Mouse (Mus musculus) spleen, adult 2 months (tissue): ENCODE results near the gene Mff. TPM values are rescaled to one million over a fixed set of nuclear protein-coding genes. Genes with fewer than 3 reads are reported as not detected.
A peak's percentile ranks its signal among the peaks of the same experiment; 100 is the strongest.

ENCODE experiments used
- DNase-seq, 2 experiments: peaks; one replicate each; pipeline versions ENCODE4 v3.0.0 to v3.0.0-alpha.2; 2012 to 2021; ENCODE audit warnings: low spot score in 2 of 2, low read depth in 1 of 2
- H3K27ac ChIP-seq: fragments of 200-500 bp; 2 replicates; pipeline ENCODE4 v1.5.1; 2012; ENCODE audit warnings: low read length, inconsistent platforms; ENCODE audit not compliant: insufficient read depth
- H3K27me3 ChIP-seq: fragments of 200-500 bp; 2 replicates; pipeline ENCODE4 v1.6.1; 2012; ENCODE audit warnings: mild to moderate bottlenecking, moderate library complexity, low read length, inconsistent platforms; ENCODE audit not compliant: control insufficient read depth, insufficient read depth
- H3K36me3 ChIP-seq: fragments of 200-500 bp; 2 replicates; pipeline ENCODE4 v1.6.1; 2012; ENCODE audit warnings: mild to moderate bottlenecking, low read length, inconsistent platforms; ENCODE audit not compliant: control insufficient read depth, insufficient read depth
- H3K4me1 ChIP-seq: fragments of 200-500 bp; 2 replicates; pipeline ENCODE4 v1.6.1; 2011; ENCODE audit warnings: inconsistent platforms; ENCODE audit not compliant: control insufficient read depth, insufficient read depth, insufficient read length
- H3K4me3 ChIP-seq: fragments of 200-500 bp; 2 replicates; pipeline ENCODE4 v1.5.1; 2011; ENCODE audit warnings: mild to moderate bottlenecking, inconsistent platforms; ENCODE audit not compliant: insufficient read depth, insufficient read length; ENCODE audit errors: extremely low read depth
- CTCF ChIP-seq: fragments of 200-500 bp; IDR thresholded peaks from 2 replicates; pipeline ENCODE4 v1.5.1; 2011; ENCODE audit warnings: mild to moderate bottlenecking, inconsistent platforms; ENCODE audit not compliant: insufficient read depth, insufficient read length, insufficient replicate concordance; ENCODE audit errors: extremely low read depth
- POLR2A ChIP-seq: fragments of 200-500 bp; IDR thresholded peaks from 2 replicates; pipeline ENCODE4 v1.6.1; 2011; ENCODE audit warnings: low read depth, low read length, inconsistent platforms
- WGBS: fragments of 180-500 bp; shearing (Covaris S2); methylation state at CpG from one replicate; pipeline ENCODE4 v1.1.7; 2018; 5-methylcytosine and 5-hydroxymethylcytosine counted together
- polyA plus RNA-seq: library from polyadenylated mRNA; depleted of rRNA; stranded (reverse); fragments of >200 nt; gene quantifications from 2 replicates; pipeline ENCODE4 v1.2.3, GENCODE M21; 2012

The Mff gene
- polyA plus RNA-seq, 1 experiment = 34.8 TPM

- no peak overlapping the region for H3K27ac ChIP-seq
- 49% methylated on average over 4 of the region's 4 CpGs for WGBS
Observed at GRCm38 (mm10) chr1:82725875-82726185, 1.1 kb downstream of the Mff start.

GRCm38 (mm10) chr1:82726482-82726881 is 1.8 kb downstream of the Mff start:
- peaks cover 3% of the 10 kb centered on the region; the same call in 1 of the 2 replicates for H3K4me1 ChIP-seq
- H3K27ac ChIP-seq = no peak overlapping the region
- TF ChIP-seq POLR2A (no peak), CTCF (no peak)
- H3K36me3 ChIP-seq = peaks cover 18% of the 10 kb centered on the region
- DNase-seq = no peak
- no peak overlapping the region for H3K4me3 ChIP-seq
- H3K27me3 ChIP-seq = no peaks in the 10 kb centered on the region
- WGBS = 84% methylated on average over 5 of the region's 5 CpGs

More at GRCm38 (mm10) chr1:82725875-82726185, 1.1 kb downstream of the Mff start:
- Histone ChIP-seq H3K27me3 (peaks cover 2% of the 10 kb centered on the region; the same call in 1 of the 2 replicates), H3K4me3 (peak overlapping the region; percentile 87; the same call in 1 of the 2 replicates), H3K36me3 (peaks cover 13% of the 10 kb centered on the region), H3K4me1 (peaks cover 3% of the 10 kb centered on the region; the same call in 1 of the 2 replicates)
- TF ChIP-seq CTCF = no peak
- TF ChIP-seq POLR2A = no peak
- no peak for DNase-seq

GRCm38 (mm10) chr1:82733357-82733756 is 8.7 kb downstream of the Mff start:
- Histone ChIP-seq H3K27me3 (no peaks in the 10 kb centered on the region), H3K4me1 (no peaks in the 10 kb centered on the region), H3K27ac (no peak overlapping the region), H3K4me3 (no peak overlapping the region), H3K36me3 (peaks cover 47% of the 10 kb centered on the region)
- DNase-seq = no peak
- 92% methylated on average over 1 of the region's 1 CpGs for WGBS
- TF ChIP-seq CTCF = no peak
- TF ChIP-seq POLR2A = no peak

- H3K4me3 ChIP-seq = no peak overlapping the region
- H3K36me3 ChIP-seq = peaks cover 25% of the 10 kb centered on the region
- TF ChIP-seq POLR2A (no peak), CTCF (no peak)
- no peaks in the 10 kb centered on the region for H3K27me3 ChIP-seq
- H3K4me1 ChIP-seq = no peaks in the 10 kb centered on the region
- WGBS = 93% methylated on average over 1 of the region's 1 CpGs
- no peak overlapping the region for H3K27ac ChIP-seq
- DNase-seq = no peak
Observed at GRCm38 (mm10) chr1:82738066-82738465, 13.4 kb downstream of the Mff start.

- Histone ChIP-seq H3K27me3 (no peaks in the 10 kb centered on the region), H3K4me1 (no peaks in the 10 kb centered on the region), H3K4me3 (no peak overlapping the region), H3K36me3 (peaks cover 20% of the 10 kb centered on the region), H3K27ac (no peak overlapping the region)
- no peak for DNase-seq
- 93% methylated on average over 7 of the region's 7 CpGs for WGBS
- TF ChIP-seq POLR2A = no peak
- TF ChIP-seq CTCF = no peak
Observed at GRCm38 (mm10) chr1:82741539-82741938, 16.8 kb downstream of the Mff start.

GRCm38 (mm10) chr1:82743962-82744361 is 19.3 kb downstream of the Mff start:
- Histone ChIP-seq H3K4me3 (no peak overlapping the region), H3K27me3 (no peaks in the 10 kb centered on the region), H3K36me3 (peaks cover 15% of the 10 kb centered on the region), H3K4me1 (no peaks in the 10 kb centered on the region), H3K27ac (no peak overlapping the region)
- DNase-seq = no peak
- no peak for TF ChIP-seq CTCF
- TF ChIP-seq POLR2A = no peak
- WGBS = 96% methylated on average over 3 of the region's 3 CpGs

GRCm38 (mm10) chr1:82746408-82746807 is 21.7 kb downstream of the Mff start:
- no peak for DNase-seq
- no peak overlapping the region for H3K27ac ChIP-seq
- no peaks in the 10 kb centered on the region for H3K27me3 ChIP-seq
- H3K36me3 ChIP-seq = peaks cover 17% of the 10 kb centered on the region
- no peaks in the 10 kb centered on the region for H3K4me1 ChIP-seq
- 96% methylated on average over 4 of the region's 4 CpGs for WGBS
- TF ChIP-seq POLR2A (no peak), CTCF (no peak)
- no peak overlapping the region for H3K4me3 ChIP-seq
